In the genomic region with DNA sequence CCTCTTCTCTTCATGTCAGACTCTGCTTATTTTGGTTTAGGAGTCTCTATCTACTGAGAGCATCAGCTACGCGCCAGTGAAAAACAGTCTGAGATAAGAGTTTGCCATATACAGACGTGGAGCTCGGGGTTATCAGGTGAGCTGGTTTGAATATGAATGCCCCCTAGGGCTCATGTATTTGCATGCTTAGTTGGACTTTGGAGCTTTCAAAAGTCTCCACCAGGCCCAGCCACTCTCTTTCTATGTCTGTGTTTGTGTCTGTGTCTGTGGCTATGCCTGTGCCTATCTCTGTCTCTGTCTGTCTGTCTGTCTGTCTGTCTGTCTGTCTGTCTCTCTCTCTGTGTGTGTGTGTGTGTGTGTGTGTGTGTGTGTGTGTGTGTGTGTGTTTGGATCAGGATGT, we compare ENCODE assay signal across 15 mouse cellular contexts.
"Had no signal": no experiment of that assay in that cellular context is flagged by ENCODE, and none has a peak within 500 bp of the region (broad histone marks: within the 10 kb centered on the region; RNA-seq: fewer than 3 reads in every experiment).

No protein-coding gene starts in this region.

- DNase-seq: kidney, adult 2 months; kidney, postnatal 14 days; lung, adult 2 months; lung, postnatal 4 days; midbrain, embryonic 14.5 days; right cerebral cortex, adult 18-20 months; thymus, postnatal 4 days had no signal

- ATAC-seq: inflammation-experienced regulatory T-cells, adult 6 months; lung, postnatal 0 days had no signal

- H3K9ac ChIP-seq: kidney, embryonic 15.5 days; liver, embryonic 14.5 days; neural tube, embryonic 15.5 days had no signal

- H3K4me3 ChIP-seq: kidney, embryonic 15.5 days; limb, embryonic 10.5 days; midbrain, embryonic 10.5 days; myocyte; neural tube, embryonic 15.5 days had no signal

- H3K27ac ChIP-seq: kidney, embryonic 15.5 days; limb, embryonic 10.5 days; liver, embryonic 14.5 days; midbrain, embryonic 10.5 days; neural tube, embryonic 15.5 days had no signal

- H3K27me3 ChIP-seq: kidney, embryonic 15.5 days; neural tube, embryonic 15.5 days had no signal

- H3K4me1 ChIP-seq: kidney, embryonic 15.5 days; limb, embryonic 10.5 days; midbrain, embryonic 10.5 days had no signal

- H3K9me3 ChIP-seq: kidney, embryonic 15.5 days; limb, embryonic 10.5 days; midbrain, embryonic 10.5 days; neural tube, embryonic 15.5 days had no signal

- H3K4me2 ChIP-seq: kidney, embryonic 15.5 days; neural tube, embryonic 15.5 days had no signal

- H3K36me3 ChIP-seq: kidney, embryonic 15.5 days; limb, embryonic 10.5 days; midbrain, embryonic 10.5 days; neural tube, embryonic 15.5 days had no signal
